Mouse (Mus musculus) retina, postnatal 7 days (tissue): ENCODE measurements at regions not wholly inside any gene's neighbourhood (a gene's known extent, or its start where the extent isn't known, plus 50 kb on each side); places are given as distances from the start of the nearest gene placed in this dataset.

Experiments used
- DNase-seq: peaks from one replicate; pipeline ENCODE4 v3.0.0-alpha.2; 2012; ENCODE audit warnings: low read depth, low spot score

DNA sequence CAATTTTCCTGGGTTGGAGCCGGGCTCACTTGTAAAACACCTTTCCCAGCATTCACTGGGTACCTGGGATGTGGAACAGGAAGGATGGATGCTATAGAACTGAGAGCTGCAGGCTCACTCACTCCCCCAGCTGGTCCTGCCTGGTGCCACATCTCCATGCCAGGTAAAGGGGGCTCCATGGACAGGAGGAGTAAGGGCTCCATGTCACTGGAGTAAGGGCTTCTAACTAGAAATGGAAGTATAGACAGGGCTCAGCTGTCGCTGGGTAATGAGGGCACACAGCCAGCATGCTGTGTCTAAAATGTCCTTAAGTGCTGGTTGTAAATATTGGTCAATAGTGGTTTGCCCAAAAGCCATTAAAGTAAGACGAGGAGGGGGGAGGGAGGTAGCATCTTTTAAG, 99.4 kb upstream of the Gpr12 start:
- DNase-seq, result no peak

DNA sequence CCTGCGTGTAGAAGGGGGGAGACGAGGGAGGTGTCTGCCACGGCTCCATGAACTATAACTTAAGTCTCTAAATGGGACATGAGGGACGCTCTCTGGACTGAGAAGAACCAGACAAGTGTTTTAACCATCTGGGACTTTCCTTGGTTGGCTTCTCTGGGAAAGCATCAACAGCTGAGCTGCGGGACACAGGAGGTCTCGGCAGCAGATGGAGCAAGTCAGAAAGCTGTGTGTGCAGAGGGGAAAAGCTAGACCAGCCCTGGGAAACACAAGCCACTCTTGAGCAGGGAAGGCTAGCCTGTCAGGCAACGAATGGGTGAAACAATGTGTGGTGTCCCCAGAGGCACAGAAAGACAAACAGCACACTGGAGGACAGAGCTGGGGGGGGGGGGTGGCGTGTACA, 98.5 kb upstream of the Gpr12 start:
- DNase-seq, result no peak

DNA sequence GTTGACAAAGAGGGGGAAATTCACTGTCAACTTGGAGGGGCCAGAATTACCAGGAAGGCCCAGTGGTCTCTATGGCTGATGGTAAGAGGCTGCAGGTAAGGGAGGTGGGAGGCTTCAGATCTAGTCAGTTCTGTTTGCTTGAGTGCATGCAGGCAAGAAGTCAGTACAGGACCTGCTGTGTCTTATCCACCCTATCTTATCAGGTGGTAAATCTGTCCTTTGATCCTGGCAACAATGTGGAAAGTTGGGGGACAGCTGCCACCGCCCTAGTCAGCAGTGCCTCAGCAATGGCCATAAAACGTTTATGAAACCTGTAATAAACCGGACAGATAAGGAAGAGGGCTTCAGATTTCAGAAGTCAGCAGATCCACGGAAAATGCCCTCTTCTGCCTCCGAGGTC, 97.9 kb upstream of the Gpr12 start:
- no peak for DNase-seq

DNA sequence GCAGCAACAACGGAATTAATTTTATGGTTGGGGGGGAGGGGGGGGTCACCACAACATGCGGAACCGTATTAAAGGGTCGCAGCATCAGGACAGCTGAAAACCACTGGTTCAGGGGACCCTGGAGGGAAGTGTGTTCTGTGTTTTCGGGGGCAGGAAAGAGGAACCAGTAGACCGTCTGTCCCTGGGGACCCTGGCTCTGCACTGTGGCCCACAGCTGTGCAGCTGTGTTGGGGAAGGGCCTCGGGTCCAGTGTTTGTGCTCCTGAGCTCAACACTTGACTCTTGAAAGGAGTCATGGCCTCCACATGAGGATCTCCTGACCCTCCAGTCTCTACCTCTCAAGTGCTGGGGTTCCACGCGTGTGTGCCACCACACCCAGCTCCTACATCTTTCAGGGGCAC, 96.5 kb upstream of the Gpr12 start:
- DNase-seq, result no peak

DNA sequence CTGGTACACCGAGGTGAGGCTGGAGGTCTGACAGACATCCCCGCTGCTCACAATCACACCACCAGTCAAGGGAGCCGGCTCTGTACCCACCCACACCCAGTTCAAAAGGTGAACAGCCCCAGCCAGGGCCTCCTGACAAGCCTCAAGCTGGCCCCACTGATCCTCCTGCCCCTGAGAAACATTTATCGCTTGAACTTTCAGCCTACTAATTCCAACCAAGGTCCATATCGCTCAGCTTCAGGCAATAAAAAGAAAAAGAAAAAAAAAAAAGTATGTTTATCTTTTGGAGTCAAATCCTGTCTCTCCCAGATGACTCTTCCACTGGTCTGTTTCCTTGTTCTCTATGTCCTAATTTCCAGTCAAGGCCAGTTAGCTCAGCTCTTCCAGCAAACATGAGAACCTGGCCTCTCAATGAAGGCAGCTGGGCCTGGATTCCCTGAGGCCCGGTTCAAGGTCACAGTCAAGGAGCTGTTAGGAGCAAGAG, 94.2 kb upstream of the Gpr12 start:
- no peak for DNase-seq

DNA sequence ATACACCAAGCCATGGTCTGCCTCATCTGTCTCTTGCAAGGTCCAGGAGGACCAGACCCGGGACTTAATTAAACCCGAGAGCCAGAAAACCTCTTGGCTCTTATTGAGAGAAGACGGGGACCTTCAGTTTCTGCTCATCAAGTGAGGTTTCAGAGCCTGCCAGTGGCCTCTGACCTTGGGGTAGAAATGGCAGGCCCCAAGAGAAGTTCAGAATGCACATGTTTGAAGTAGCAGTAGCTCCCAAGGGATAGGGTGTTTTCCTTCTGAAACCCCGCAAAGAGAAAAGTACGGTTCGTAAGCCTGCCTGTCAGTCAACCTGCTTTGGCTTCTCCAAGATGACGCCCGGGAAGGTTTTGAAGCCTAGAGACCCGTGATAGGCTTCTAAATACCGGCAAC, 93.7 kb upstream of the Gpr12 start:
- no peak for DNase-seq

DNA sequence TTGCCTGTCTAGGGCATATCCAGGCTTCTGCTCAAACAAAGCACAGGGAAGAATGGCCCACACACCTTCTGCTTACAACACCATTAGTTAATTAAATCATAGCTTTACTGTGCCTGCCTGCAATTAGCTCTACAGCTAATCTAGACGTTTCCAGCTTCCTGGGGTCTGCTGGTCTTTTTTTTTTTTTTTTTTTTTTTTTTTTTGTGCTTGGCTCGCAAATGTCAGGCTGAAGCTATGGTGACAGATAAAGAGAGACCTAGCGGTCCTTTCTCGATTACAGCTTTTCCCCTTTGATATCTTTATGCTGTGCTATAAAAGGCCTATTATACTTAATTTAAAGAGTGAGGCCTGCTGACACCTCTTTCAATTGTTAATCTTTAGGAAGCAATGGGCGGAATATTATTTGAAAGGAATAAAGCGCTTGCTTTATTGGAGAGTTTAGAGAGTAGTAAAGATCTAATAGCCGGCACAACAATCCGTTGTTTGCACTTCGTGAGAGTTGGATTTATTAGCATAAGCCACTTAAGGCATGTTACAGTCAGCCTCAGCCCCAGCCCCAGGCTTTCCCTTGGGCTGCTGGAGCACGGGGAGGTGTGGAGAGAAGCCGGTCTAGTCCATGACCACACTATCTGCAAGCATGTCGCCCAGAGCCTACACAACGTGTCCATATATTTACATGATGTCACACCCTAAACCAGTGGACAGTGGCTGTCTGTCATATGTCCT, 93.2 kb upstream of the Gpr12 start:
- DNase-seq, result no peak

DNA sequence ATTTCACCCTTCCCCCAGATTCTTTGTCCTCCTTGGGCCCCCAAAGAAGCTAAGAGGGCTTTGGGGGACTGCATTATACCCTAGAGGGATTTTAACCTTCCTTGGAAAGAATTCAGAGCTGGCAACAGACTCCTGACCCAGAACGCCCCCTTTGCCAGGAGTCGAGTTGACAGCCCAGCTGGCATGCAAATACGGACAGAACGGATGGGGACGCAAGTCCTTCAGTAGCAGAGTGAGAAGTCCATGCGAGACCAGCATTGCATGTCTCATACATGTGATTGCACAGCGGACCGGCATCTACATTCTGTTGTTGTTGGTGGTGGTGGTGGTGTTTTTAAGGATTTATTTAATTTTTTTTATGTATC, 92.1 kb upstream of the Gpr12 start:
- DNase-seq, result no peak

DNA sequence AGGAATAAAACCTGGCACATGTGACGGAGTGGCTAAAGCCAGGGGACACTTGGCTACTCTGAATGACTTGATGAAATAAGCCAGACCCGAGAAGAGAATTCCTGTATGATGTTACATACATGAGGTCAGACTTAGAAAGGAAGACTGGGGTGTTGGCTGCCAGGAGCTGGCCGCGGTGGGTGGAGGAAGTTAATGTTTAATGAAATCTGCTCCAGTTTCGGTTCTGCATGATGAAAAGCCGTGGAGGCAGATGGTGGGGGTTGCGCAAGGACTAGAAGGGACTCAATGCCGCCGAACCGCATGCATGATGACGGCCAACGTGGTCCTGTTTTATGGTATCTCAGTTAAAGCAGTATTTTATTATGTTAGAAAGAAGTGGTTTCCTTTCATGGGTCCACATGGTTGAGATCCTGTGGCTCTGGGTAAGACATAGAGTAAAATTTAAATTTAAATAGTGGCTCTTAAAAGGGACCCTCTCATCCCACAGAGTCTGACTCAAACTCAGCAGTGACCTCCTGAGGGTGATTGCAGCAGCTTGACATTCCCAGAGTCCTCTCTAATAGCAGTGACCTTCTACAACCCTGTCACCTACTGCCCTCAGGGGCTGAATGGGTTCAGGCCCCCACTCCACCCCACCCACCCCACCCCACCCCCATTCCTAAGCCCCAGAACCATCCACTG, 91.6 kb upstream of the Gpr12 start:
- no peak for DNase-seq

DNA sequence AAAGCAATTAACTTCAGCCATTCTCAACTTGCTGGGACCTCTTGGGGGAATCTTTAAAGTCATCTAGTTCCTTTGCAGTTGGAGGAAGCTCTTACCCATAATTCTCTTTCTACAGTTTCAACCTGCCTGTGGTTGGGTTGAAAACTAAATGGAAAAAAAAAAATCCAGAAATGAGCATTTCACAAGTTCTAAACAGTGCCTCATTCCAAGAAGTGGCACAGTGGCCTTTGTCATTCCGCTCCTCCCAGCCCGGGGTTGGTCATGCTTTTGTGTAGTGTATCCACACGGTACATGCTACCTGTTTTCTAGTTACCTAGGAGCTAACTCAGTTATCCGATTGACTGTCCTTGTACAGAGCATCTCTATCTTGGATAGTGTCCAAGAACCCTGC, 90.8 kb upstream of the Gpr12 start:
- no peak for DNase-seq

DNA sequence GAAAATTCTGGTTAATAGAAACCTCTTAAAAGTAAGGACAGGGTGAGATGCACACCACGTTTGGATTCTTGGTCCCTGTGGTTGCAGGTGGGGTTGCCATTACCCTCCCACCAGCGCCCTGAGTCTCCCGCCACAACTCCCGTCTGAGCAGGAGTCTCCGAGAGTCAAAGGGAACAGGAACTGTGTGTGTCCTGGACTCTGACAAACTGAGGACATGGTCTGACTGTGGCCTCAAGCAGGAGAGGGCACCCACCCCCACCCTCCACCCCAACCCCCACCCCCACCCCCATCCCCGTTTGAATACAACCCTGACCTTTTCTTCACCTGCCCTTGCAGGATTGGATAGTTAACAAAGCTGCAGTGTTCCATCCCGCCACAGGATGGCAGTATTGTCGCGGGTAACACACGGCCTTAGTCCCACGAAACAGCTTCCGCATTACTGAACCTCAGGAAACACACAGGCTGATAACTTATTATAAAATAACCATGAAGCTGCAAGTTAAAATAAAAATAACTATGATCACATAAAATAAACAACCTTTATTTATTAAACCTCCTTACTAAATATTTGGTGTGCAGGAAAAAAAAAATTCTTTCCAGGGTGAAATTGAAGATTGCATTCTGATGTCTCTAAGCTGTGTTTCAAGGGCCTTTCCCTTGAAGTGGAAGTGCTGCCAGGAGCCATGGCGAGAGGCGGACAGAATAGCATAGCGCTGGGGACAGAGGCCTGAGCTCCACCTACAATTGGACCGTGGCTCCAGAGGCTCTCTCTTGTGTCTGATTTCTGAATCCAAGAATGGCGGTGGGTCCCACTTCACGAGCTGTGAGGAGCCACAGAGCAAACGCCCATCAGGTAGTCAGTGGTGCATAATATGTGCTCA, 90.2 kb upstream of the Gpr12 start:
- peak; percentile 67 for DNase-seq

DNA sequence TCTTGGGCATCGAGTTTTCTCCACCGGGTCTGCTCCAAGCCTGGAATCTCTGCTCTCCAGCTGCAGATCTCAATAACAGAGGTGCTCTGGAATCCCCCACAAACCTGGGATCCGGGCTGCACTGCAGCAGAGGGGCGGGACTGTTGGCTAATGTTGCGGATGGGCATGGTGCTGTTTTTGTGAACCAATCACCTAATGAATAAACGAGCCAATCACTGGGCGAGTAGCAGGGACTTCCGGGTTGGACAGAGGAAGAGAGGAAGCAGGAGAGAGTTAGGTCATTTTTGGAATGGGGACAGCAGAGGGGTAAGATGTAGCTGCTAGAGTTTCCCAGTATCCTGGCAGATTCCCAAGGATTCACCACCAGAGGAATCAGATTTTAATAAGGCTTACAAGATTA, 76.7 kb upstream of the Gpr12 start:
- DNase-seq, result no peak

DNA sequence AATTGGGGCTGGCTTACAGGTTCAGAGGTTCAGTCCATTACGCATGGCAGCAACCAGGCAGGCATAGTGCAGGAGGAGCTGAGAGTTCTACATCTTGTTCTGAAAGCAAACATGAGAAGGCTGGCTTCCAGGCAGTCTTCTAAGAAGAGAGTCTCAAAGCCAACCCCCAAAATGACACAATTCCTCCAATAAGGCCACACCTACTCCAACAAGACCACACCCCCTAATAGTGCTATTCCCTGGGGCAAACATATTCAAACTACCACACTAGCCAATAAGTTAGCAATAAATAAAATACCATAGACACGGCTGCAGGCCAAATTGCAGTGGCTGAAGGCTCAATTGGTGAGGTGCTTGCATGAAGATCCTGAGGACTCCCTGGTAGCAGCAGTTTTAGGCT, 72.2 kb upstream of the Gpr12 start:
- DNase-seq, result no peak

DNA sequence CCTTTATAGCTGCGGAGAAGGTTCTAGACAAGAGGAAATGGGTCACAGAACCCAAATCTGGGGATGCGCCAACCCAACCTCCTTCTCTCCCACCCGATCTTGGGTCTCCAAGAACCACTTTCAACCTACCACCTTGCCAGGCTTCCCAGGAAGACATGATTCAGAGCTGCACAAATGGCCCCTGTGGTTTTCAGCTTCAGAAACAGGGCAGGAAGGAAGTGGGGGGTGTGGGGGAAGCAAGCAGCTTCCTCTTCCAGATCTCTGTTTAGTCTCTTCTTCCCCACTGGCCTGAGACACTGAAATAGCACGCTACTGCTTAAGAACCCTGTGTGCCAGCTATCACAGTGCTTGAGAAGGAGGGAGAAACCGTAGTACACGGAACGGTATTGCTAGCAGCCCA, 70.4 kb upstream of the Gpr12 start:
- no peak for DNase-seq

DNA sequence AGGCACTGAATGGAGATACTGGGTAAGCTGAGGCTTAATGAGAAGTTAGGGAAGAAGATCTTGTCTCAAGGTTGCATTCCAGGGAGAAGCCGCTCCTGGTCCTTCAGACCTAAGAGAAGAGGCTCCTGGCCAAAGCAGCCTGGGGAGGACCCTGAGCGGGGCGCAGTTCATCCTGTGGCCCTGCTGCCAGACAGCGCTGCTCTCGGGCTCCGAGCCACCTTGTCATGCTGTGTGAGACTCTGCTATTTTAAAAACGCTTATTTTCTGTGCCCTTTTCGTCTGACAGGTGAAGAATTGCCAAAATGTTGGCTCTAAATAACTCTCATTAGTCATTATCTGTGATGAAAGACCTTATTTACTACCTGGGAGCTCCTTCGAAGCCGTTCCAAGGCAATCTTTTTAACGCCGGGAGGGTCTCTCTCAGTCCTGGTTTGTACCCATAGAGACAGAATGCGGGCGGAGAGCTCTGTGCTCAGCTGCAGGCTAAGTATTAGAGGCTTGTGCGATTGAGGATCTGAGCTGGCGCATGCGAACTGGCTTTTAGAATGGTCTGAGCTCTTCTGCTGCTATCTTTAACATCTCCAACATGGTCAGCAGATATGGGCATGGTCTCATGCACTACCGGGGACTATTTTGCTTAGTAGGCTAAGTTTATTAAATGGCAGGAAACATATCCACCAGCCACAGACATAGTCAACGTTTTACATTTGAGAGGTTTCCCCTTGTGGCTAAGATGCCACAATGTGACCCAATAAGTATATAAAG, 68.8 kb upstream of the Gpr12 start:
- DNase-seq, result no peak

DNA sequence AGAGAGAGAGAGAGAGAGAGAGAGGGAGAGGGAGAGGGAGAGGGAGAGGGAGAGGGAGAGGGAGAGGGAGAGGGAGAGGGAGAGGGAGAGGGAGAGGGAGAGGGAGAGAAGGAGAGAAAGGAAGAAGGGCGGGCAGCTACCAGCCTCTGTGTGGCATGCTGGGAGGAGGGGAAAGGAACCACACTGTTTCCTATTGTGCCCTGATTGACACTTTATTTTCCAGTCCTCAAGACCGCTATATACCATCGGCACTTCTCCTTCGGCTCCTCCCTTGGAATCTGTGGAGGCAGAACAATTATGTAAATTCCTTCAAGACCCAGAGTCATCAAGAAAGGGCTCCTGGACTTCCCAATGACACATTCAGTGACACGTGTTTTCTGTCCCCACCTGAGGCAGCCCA, 67.8 kb upstream of the Gpr12 start:
- no peak for DNase-seq

DNA sequence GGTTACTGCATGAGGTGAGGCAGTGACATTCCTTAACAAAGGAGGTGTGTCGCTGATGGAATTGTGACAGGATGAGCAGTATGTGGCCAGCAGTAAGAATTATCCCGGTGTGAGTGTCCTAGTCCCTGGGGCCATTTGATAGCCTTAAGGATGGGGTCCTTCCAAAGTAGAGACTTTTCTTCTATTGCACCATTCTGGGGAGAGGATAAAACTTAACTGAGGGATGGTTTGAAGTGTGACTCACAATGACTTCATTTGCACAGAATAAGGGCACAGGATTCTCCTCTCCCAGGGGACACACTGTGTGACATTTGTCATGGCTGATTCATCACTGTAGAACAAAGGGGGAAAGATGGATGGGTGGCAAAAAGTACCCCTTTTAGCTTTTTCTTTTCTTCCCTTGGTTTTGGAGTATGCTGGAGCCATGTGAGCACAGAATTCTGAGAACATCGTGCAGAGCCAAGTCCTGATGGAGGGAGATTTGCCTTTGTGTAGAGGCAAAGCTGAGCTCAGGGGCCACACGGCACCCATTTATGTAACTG, 63.6 kb upstream of the Gpr12 start:
- DNase-seq, result no peak

DNA sequence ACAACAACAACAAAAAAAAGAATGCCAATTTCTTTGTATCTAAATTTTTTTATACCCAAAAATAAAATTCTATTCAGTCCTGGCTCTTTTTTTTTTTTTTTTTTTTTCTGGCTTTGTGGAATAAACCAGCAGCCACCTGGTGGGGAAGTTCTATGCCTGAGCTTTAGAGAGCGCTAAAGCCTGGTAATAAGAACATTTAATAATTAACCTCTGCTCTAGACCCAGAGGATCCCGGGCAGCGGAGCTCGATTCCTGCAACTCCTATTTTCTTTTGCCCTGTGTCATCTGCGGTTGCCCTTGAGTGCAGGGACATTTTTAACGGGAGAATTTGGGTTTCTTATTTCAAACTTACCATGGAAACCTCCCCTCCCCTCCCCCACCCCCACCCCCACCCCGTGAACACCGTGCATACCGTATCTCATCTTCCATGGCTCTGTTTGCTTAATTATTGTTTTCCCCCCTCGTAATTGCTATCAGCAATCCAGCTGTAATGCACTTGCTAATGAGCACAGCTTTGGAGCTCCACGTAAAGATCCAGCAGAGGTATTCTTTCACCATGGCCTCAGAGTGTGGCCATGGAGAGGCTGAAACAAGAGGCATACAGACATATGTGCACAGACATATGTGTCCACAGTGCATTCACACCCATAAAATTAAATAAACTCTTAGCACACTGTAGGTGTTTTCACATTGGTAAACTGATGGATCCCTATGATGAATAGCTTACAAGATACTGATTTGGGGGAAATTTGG, 62.8 kb upstream of the Gpr12 start:
- no peak for DNase-seq

DNA sequence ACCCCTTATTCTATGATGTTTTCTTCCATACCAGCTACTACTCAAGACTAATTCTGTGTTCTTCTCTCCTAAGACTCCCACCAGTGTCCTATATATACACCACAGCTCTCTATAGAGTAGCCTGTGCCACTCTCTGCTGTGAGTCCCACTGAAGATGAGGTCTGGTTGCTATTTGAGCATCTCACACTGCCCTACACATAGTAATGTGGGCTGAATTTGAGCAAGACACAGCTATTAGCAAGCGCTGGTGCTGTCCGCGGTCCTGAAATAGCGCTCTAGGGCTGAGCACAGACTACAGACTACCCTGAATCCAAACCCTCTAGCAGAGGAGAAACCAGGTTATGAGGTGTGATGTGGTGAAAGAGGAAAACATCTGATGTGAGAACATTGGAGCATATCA, 59.5 kb upstream of the Gpr12 start:
- DNase-seq, result peak; percentile 4

DNA sequence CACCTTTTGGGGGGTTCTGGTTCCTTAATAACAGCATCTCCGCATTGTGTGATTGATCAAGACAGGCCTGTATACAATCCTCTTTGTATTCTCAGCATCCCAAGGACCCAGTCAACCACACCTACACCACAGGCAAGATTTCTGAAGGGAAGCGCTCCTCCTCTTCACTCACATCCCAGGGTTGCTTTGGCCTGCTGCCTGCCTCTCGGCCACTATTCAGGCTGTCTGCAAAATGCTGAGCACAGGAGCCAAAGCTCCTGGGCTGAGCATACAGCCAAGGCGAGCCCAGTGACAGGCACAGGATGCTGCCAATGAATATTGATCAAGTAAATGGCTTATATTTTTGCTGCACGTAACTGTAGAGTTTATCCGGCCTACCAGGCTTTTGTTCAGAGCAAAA, 56.9 kb upstream of the Gpr12 start:
- no peak for DNase-seq

DNA sequence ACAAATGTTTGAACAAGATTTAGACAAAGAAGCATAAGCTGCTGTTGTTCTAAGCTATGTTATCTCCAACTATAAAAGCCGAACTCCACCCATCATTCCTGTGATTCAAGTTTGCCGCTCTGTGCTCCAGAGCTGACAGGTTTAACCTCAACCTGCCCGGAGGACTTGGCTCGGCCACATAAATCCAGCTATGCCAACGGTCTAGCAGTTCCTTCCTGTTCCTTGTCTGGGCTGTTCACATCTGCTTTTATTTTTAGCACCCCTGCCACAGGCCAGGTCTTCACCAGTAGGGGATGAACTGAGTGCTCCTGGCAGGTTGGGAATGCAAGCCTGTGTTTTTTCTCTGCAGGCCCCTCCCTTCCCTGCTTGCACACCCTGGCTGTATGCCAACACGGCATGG, 51.8 kb upstream of the Gpr12 start:
- DNase-seq, result no peak
